Mouse (Mus musculus) liver, embryonic 14.5 days (tissue): ENCODE results near the gene Prss27. TPM values are rescaled to one million over a fixed set of nuclear protein-coding genes. Genes with fewer than 3 reads are reported as not detected.
"Not testable (repeated sequence)": the region's sequence is repeated elsewhere in the genome, so short reads cannot be mapped to it uniquely, and the experiment has no call there.

Experiments used
- ATAC-seq: fragments of 200-750 bp; cut with Nextera tagmentation; 2 replicates; pipeline ENCODE4 v1.8.0; 2017; ENCODE audit warnings: moderate number of reproducible peaks, mild to moderate bottlenecking, moderate library complexity; ENCODE audit not compliant: insufficient read depth
- DNase-seq, 3 experiments: peaks; one replicate each; pipeline ENCODE4 v3.0.0-alpha.2; 2012 to 2013; ENCODE audit warnings: low read depth in 3 of 3, low spot score in 3 of 3
- H3K27ac ChIP-seq: fragments of 300-500 bp; sonication (generic); 2 replicates; pipeline ENCODE4 v1.5.1; 2014; ENCODE audit warnings: moderate library complexity, mild to moderate bottlenecking, control low read depth, inconsistent platforms
- H3K27me3 ChIP-seq: fragments of 300-500 bp; sonication (generic); 2 replicates; pipeline ENCODE4 v1.6.1; 2014; ENCODE audit warnings: mild to moderate bottlenecking, low read length, moderate library complexity; ENCODE audit not compliant: control insufficient read depth, insufficient read depth
- H3K36me3 ChIP-seq: fragments of 300-500 bp; sonication (generic); replicated peaks from 2 replicates; pipeline ENCODE4 v1.6.1; 2014; ENCODE audit warnings: low read depth; ENCODE audit not compliant: control insufficient read depth, insufficient read depth
- H3K4me1 ChIP-seq, 2 experiments: fragments of 200-500 bp in 1 of 2; fragments of 300-500 bp in 1 of 2; sonication (generic) in 1 of 2; replicated peaks; 2 replicates each; pipeline ENCODE4 v1.6.1; 2012 to 2014; ENCODE audit warnings: antibody characterized with exemption in 1 of 2, inconsistent platforms in 1 of 2, low read length in 1 of 2; ENCODE audit not compliant: control insufficient read depth in 2 of 2, insufficient read depth in 2 of 2
- H3K4me2 ChIP-seq: fragments of 300-500 bp; sonication (generic); 2 replicates; pipeline ENCODE4 v1.6.1; 2014; ENCODE audit warnings: low read depth, mild to moderate bottlenecking, control low read depth, moderate library complexity
- H3K4me3 ChIP-seq, 2 experiments: fragments of 200-500 bp in 1 of 2; fragments of 300-500 bp in 1 of 2; sonication (generic) in 1 of 2; 2 replicates each; pipeline ENCODE4 v1.5.1; 2012 to 2014; ENCODE audit warnings: low read depth in 2 of 2, low read length in 2 of 2, mild to moderate bottlenecking in 2 of 2, control low read depth in 1 of 2, inconsistent platforms in 1 of 2, moderate library complexity in 1 of 2; ENCODE audit not compliant: insufficient read depth in 1 of 2
- H3K9ac ChIP-seq: fragments of 300-500 bp; sonication (generic); replicated peaks from 2 replicates; pipeline ENCODE4 v1.6.1; 2014; ENCODE audit warnings: mild to moderate bottlenecking, control low read depth, moderate library complexity
- H3K9me3 ChIP-seq: fragments of 300-500 bp; sonication (generic); 2 replicates; pipeline ENCODE4 v1.6.1; 2016; ENCODE audit warnings: low read length, mixed read lengths; ENCODE audit not compliant: control insufficient read depth
- CTCF ChIP-seq: IDR thresholded peaks from 2 replicates; pipeline ENCODE4 v1.5.1; 2016; ENCODE audit warnings: antibody characterized with exemption, low read depth, control low read depth
- EP300 ChIP-seq: IDR thresholded peaks from 2 replicates; pipeline ENCODE4 v1.6.1; 2016; ENCODE audit warnings: antibody characterized with exemption, low read depth
- WGBS: fragments of 180-500 bp; shearing (Covaris S2); extraction: QIAGEN DNeasy Blood & Tissue Kit; methylation state at CpG from one replicate; pipeline ENCODE4 v1.1.7; 2014; ENCODE audit not compliant: insufficient replicate concordance; 5-methylcytosine and 5-hydroxymethylcytosine counted together
- polyA plus RNA-seq, 2 experiments: library from polyadenylated mRNA; depleted of rRNA in 1 of 2; stranded (reverse) in 1 of 2; unstranded in 1 of 2; fragments of >200 nt; fragmentation: Nextera tagmentation in 1 of 2; extraction: Ambion mirVana in 1 of 2; gene quantifications; 2 replicates each; pipeline versions ENCODE4 v1.2.1 to v1.2.3; 2012 to 2014

Prss27 gene
- polyA plus RNA-seq, 2 experiments = not detected

DNA sequence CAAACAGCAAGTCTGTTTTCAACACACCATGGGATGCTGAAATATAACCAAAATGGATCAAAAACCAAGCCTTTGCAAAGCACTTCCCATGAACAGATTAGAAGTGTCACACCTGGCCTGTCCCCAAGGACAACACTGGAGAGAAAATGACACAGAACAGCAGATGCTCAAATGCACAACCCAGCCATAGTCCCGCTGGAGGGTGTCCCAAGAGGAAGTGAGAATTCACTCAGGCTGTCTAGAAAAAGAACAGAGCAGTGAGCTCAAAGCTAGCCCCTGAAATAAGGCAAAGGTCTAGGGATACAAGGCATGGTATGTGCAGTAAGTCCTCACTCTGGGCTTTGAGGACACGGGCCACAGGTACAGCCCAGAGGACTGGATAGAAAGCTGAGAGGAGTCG lies 31.6 kb downstream of the Prss27 start:
- ATAC-seq (no peak), DNase-seq (no peak)
- WGBS = 83% methylated on average over 3 of the region's 3 CpGs
- TF ChIP-seq EP300 (no peak), CTCF (no peak)
- H3K9ac ChIP-seq = no peak overlapping the region
- no peaks in the 10 kb centered on the region for H3K36me3 ChIP-seq
- H3K9me3 ChIP-seq = no peaks in the 10 kb centered on the region
- H3K4me3 ChIP-seq = no peak overlapping the region
- H3K4me2 ChIP-seq = no peak overlapping the region
- no peaks in the 10 kb centered on the region for H3K27me3 ChIP-seq
- H3K27ac ChIP-seq = no peak overlapping the region
- H3K4me1 ChIP-seq = peaks cover 3 to 9% of the 10 kb centered on the region in 2 experiments

DNA sequence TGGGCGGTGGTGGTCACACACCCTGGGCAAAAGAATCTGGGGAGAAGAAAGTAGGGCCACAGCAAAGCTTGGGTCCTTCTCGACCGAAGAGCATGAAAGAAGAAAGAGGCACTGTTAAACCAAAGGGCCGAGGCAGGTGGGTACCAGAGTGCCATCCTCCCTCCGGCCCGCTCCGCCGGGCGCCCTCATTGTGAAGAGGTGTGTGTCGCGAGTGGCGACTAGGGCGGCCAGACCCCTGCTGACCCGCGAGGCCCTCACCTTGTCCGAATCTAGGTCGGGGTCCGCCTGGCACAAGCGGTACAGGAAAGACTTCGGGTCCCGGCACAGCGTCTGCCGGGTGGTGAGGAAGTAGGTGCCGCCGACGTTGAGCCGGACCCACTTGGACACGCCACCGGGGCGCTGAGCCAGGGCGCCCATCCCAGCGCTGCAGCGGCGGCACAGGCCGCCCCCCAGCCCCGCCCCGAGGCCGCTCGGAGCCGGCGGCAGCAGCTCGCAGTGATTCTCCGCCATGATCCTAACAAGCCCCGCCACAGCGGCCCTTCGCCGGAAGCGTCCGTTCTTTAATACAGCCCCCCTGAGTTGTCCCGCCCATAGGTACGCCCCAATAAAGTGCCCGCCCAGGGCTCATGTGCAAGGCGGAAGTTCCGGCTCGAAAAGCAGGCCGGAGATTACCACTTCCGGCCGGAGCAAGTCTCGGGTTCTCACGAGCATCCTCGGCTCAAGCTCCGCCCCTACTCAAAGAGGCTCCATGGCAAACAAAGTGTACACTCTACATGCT lies 35.2 kb downstream of the Prss27 start, which contains the start of gene Kctd5:
TSS of gene Kctd5 (minus strand) at position 567 of the 778 bp plus-strand sequence.
- no peaks in the 10 kb centered on the region for H3K9me3 ChIP-seq
- H3K4me1 ChIP-seq = peaks cover 3 to 9% of the 10 kb centered on the region in 2 experiments
- H3K9ac ChIP-seq = peak within 1 kb of the TSS; percentile 93
- H3K4me2 ChIP-seq = peak within 1 kb of the TSS; percentile 89
- H3K27ac ChIP-seq = peak within 1 kb of the TSS; percentile 14; the same call in 1 of the 2 replicates
- H3K27me3 ChIP-seq = no peaks in the 10 kb centered on the region
- TF ChIP-seq EP300 (0 out of 2 replicates have a peak, but pooled peaks have one; percentile 17), CTCF (no peak)
- H3K36me3 ChIP-seq = peaks cover 3% of the 10 kb centered on the region; the same call in 1 of the 2 replicates
- DNase-seq (peak; percentile 90 to 93 (median 91)), ATAC-seq (peak; percentile 97)
- WGBS = under 1% methylated on average over 59 of the region's 62 CpGs
- H3K4me3 ChIP-seq = peak within 1 kb of the TSS; percentile 83 to 98

- TF ChIP-seq CTCF (no peak), EP300 (no peak)
- no peaks in the 10 kb centered on the region for H3K9me3 ChIP-seq
- no peak overlapping the region for H3K27ac ChIP-seq
- no peak overlapping the region for H3K9ac ChIP-seq
- no peaks in the 10 kb centered on the region for H3K27me3 ChIP-seq
- ATAC-seq (no peak), DNase-seq (no peak)
- H3K4me1 ChIP-seq = peaks cover 1 to 4% of the 10 kb centered on the region in 2 experiments
- H3K4me3 ChIP-seq = no peak overlapping the region
- 76% methylated on average over 2 of the region's 2 CpGs for WGBS
- no peak overlapping the region for H3K4me2 ChIP-seq
- H3K36me3 ChIP-seq = peaks cover 17% of the 10 kb centered on the region
Measured at GRCm38 (mm10) chr17:24077101-24077500, 39.2 kb downstream of the Prss27 start.

GRCm38 (mm10) chr17:24084593-24084992 lies 46.6 kb downstream of the Prss27 start:
- no peak overlapping the region for H3K4me3 ChIP-seq
- H3K27ac ChIP-seq = no peak overlapping the region
- H3K4me2 ChIP-seq = no peak overlapping the region
- no peaks in the 10 kb centered on the region for H3K4me1 ChIP-seq
- no peak overlapping the region for H3K9ac ChIP-seq
- ATAC-seq (no peak), DNase-seq (no peak)
- H3K27me3 ChIP-seq = no peaks in the 10 kb centered on the region
- TF ChIP-seq CTCF (no peak), EP300 (no peak)
- no peaks in the 10 kb centered on the region for H3K9me3 ChIP-seq
- H3K36me3 ChIP-seq = peaks cover 6% of the 10 kb centered on the region
- 36% methylated on average over 1 of the region's 1 CpGs for WGBS

DNA sequence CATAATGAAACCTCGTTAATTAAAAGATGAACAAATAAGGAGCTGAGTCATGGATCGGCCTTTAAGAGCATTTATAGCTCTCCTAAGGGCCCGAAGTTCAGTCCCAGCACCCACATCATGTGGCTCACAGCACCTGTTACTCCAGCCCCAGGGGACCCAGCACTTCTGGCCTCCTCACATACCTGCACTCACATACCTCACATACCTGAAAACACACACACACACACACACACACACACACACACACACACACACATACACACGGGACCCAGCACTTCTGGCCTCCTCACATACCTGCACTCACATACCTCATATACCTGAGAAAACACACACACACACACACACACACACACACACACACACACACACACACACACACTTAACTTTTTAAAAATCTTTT lies 48.5 kb downstream of the Prss27 start:
- H3K9ac ChIP-seq, H3K4me1 ChIP-seq, H3K4me2 ChIP-seq, H3K4me3 ChIP-seq, H3K9me3 ChIP-seq, H3K27ac ChIP-seq, H3K27me3 ChIP-seq, DNase-seq, ATAC-seq: not testable (repeated sequence)
- peaks cover 17% of the 10 kb centered on the region for H3K36me3 ChIP-seq
- 75% methylated on average over 4 of the region's 4 CpGs for WGBS
